Mouse (Mus musculus): ENCODE data around the gene Rnase11.

Gene Rnase11

GRCm38 (mm10) chr14:51009572-51009971, 40.4 kb downstream of the Rnase11 start:
- in situ Hi-C loops (cut with MboI, MseI) = loop anchor here (25.0 kb wide), 1 partner anchor 472 kb away; no protein-coding TSS in a partner anchor

DNA sequence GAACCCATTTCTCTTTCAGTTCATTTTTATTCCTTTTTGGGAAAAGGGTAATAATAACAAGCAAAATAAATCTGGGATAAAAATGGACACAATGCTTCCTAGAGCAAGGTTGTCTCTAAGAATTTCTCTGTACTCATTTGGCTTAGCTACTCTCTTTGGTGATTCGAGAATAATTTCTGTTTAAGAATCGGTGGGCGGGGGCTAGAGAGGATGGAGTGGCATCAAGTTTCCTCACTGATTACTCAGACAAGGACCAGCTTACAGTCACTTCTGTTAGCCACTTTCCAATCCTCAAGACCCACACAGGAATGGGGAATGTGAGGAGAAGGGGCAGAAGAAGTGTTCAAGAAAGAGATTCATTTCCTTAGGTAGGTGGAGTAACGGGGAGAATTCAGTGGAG, 41.2 kb downstream of the Rnase11 start:
- in situ Hi-C loops (cut with MboI, MseI) = loop anchor here (25.0 kb wide), 1 partner anchor 471 kb away; no protein-coding TSS in a partner anchor

- in situ Hi-C loops (cut with MboI, MseI) = loop anchor here (25.0 kb wide), 1 partner anchor 471 kb away; no protein-coding TSS in a partner anchor
Observed at GRCm38 (mm10) chr14:51007914-51008713, 41.8 kb downstream of the Rnase11 start.

DNA sequence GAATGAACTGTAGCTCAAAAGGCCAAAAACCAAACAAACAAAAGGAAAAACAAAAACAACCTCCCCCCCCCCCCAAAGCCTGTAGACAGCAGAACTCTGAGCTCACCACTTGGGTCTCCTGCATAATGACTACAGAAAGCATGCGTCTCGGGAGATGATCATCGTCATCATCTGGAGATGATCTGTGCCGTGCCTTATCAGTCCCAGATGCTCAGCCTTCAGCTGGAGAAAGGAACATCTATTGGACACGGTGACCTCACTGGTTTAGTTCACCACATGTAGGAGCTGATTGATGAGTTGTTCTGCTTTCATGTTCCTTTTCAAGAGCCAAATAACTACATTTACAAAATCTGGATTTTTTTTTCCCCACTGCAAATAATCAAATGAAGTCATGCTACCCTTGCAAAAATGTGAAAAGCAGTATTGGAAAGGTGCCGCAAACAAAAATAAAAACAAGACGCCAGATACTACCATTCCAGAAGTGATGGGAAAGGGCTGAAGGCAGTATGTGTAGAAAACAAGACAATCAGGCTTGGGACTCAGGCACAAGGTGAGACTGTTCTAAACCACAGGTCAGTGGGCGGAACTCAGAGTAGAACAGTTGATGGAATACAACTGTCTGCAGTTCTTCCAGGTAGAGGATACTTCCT, 42.7 kb downstream of the Rnase11 start, which contains the start of gene Rnase10:
TSS of gene Rnase10 (plus strand) at position 600 of the 650 bp plus-strand sequence.
- in situ Hi-C loops (cut with MboI, MseI) = loop anchor here (25.0 kb wide), 1 partner anchor 470 kb away; no protein-coding TSS in a partner anchor

All from T-helper 2 cell (primary cell).